Mouse (Mus musculus) WW6 (cell line): Measurements from ENCODE around the gene Mtmr4.
A peak's percentile ranks its signal among the peaks of the same experiment; 100 is the strongest.

Experiments used
- DNase-seq: peaks from one replicate; pipeline ENCODE4 v3.0.0-alpha.2; 2013; ENCODE audit warnings: low read depth, low spot score

Mtmr4 gene

DNA sequence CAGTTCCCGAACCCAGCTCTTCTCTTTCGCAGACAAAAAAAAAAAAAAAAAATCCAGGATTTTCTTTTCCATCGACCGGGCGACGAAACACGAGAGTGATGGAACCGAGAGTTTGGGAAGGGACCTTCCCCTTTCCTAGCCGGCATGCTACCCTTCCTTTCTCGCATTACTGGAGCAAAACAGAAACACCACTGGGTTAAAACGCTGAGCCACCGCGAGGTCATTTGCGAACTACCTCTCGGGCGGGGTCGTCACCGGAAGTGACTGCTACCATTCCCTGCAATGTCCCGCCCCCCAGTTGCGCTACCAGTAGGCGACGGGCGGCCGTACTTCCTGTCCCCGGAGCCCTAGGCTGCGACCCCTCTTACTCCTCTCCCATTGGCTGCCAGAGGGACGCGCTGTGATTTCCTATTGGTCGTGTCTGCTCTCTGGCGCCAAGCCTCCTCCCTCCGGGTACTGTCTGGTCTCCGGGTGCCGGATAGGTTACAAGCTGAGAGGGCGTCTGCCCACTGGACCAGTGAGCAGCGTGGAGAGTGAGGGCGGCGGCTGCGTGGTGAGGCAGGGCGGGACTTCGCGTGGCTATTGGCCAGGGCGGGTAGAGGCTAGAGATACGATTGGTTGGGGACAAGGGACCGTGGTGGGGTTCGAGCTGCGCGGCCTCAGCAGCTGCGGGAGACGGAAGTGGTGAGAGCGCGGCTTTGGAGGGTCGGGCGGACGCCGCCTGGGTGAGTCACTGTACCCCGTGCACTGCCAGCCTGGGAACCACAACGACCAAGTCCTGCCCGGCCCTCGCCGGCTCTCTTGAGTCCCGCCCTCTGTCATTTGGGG is at the start of gene Mtmr4:
TSS of gene Mtmr4 (plus strand) at position 637 of the 828 bp plus-strand sequence.
- peak; percentile 100 for DNase-seq

DNA sequence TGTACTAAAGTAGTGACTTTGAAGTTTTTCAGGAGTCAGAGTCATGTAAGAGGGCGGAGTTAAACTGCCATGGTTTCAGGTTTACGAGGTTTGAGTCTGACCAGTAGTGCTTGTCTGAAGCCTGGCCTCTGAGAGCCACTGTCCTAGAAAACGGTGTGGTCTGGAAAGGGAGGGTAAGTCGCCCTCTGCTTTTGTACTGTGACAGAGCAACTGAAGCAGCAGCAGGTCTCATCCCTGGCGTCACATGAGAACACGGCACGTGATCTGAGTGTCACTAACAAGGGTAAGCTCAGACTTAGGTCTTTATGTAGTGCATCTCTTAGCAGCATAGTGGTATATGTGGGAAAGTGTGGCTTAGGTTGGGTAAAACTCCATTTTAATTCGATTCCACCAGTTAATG is 49.7 kb upstream of the Mtmr4 start:
- no peak for DNase-seq

DNA sequence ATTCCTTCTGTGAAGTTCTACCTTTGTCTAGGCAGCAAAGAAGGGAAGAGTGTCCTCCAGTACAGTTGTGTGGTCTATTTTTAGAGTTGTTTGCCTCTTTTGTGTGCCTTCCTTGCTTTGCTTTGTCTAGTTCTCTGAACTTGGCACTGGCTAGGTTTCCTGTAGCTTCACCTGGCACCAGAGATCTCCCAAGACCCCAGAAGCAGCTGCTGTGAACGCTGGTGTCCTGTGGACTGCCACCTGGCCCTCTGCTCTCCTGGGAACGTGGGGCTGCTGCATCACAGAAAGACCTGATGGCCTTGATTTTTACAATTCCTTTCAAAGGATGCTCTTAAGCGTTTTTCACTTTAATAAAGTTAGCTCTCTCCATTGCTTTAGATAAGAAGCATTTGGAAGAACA is 49.1 kb upstream of the Mtmr4 start:
- no peak for DNase-seq

DNA sequence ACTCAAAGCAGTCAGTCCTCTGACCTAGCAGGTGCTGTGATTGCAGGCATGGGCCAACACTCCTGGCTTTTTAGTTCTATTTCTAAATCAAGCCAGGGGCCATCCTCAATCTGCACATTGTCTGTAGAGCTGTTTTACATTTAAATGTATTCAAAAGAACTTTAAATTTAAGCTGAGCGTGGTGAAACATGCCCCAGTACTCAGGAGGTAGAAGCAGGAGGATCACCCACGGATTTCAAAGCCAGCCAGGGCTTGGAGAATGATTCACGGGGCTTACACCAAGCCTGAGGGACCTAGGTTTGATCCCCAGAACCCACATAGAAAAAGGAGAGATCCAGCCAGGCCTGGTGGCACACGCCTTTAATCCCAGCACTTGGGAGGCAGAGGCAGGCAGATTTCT is 38.6 kb upstream of the Mtmr4 start:
- DNase-seq, result no peak

DNA sequence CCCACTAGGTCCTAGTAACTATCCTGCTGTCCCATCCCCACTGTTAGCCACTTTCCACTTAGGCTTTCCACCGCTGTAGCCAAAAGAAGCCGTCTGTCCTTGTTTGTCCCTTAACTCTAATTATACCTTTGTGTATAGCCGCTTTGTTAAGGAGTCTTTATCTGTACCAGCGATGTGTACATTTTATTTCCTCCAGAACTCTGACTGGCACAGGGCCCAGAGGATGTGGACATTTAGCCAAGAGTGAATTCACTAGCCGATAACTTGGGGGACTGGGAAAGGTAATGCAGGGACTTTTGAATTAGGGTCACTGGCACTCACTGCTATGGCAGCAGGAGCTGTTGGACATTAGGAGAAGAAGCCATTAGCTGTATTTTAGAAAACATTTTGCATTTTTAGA is 37.6 kb upstream of the Mtmr4 start:
- DNase-seq, result no peak

DNA sequence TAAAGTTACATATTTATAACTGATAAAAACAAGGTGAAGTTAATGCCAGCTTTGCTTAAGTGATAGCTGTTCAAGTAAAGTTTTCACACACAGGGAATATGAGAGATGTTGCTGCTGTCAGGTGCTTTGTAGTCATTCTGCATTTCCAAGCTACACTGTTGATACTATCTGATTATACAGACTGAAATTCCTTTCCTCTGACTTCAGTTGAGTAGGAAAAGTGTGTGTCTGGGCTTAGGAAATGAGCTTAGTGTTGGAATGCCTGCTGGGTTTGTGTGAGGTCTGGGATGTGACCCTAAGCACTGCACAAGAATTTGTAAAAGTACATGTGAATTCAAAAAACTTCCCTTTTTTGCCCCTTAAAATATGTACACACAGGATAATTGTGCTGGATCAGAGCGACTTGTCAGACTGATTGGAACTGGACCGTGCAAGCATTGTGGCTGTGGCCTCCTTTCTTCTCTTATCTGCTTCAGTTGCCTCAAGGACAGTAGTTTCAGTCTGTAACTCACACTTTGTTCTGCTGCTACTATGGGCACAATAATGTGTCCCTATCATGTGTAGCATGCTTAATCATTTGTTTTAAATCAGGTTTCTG is 36.8 kb upstream of the Mtmr4 start:
- no peak for DNase-seq

DNA sequence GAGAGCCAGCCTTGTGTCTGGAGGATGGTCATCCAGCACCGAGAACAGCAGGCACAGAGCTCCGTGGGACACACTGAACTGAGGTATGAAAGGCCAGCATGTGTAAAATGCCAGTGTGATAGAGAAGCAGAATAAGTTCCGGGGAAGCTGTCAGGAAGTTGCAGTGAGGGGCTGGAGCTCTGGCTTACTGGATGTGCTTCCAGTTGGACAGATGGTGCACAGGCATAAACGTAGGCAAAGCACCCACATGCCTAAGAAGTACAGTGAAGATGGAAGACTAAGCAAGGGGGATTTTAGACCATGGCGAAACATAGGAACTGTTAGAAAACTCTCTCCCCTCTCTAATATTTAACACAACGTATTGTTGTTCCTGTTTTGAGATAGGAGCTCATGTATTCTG is 30.8 kb upstream of the Mtmr4 start:
- DNase-seq, result no peak

DNA sequence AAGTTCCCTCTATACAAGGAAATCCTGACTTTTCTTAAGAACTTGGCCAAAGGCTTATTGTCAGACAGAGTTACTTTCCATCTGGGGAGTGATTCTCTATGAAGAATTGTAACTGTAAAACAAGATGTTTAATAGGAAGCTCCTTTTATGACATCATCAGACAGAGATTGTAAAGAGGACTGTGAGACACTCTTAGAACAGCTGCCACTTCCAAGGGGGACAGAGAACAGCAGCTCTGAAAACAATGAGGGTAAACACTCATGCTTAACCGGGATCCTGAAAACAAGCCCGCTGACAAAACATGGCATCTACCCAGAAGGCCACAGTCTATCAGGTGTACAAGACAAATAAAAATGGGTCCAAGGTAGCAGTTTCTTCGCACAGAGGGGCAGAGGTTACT is 25.5 kb upstream of the Mtmr4 start, which contains the start of gene Gm11492:
TSS of gene Gm11492 (plus strand) at position 153 of the 400 bp plus-strand sequence.
- DNase-seq, result no peak

DNA sequence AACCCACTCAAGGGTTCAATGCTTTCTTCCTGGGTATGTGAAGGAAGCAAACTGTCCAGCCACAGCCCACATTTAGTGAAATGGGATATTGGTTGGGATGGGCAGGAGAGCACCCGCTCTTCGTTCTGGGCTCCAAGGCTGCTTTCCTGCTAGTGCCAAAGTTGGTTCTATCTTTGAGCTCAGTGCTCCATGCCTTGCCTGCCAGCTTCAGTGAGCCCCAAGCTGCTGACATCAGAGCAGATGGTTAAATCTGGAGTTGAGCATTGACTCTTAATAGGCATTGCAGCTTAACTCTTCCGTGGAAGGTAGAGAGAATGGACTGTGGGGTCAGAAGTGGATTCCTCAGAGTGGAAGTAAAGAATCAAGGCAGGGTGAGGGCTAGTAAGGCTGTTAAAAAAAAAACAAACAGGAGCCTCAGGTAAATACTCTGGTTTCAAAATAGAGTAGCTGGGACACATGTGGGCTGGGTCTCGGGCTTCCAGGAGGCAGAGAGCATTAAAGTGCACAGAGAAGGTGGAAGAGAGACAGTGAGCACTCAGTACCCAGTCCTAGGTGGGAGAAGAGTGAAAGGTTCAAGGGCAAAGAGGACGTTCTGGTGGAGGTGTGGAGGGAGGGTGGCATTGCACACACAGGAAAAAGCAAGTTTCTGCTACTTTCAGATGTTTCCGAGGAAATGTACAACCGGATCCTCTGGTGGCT is 23.6 kb upstream of the Mtmr4 start, which contains the start of gene Sept4:
TSS of gene Sept4 (plus strand) at position 649 of the 699 bp plus-strand sequence.
- DNase-seq, result no peak

DNA sequence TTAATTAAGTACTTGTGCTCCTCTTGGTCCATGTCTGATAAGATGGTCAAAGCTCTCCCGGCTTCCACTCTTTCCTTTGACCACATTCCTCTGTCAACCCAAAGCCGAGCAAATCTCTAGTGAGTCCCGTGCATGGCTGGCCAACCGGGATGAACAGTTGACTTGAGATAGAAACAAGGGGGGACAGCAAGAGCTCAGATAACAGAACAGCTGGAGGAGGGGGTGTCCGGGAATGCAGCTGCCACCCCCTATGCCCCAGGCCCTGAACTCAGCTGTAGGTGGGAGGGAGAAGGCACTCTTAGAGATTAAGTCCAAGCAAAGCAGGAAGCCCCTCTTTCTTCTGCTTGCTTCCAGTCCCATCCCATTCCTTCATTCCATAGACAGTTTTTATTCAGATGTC is 21.2 kb upstream of the Mtmr4 start:
- no peak for DNase-seq

DNA sequence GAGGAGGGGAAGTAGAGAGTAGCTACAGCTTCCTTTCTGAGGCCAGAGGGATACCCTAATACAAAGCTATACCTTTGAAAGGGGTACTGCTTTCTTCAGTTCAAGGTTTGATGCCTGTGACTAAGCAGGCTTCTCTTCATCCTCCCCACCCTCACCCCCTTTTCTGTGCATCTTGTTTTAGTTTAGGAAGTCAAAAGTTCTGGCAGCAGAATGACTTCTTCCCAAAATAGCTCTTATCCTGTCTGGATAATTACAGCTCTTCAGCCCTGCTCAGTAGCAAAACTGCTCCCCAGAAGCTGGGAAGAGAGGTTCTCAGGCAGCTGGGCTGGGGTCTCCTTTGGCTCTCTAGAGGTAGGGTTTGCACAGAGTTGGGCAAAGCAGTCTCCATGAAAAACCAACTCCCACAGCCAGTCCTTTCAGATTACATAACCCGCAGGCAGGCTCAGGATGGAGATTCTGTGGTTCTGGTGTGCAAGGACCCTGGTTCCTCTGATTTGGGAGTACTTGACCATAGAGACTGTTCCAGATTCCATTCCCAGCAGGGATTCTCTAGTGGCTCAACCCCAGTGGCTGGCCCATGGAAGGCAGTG is 20.5 kb upstream of the Mtmr4 start:
- no peak for DNase-seq

DNA sequence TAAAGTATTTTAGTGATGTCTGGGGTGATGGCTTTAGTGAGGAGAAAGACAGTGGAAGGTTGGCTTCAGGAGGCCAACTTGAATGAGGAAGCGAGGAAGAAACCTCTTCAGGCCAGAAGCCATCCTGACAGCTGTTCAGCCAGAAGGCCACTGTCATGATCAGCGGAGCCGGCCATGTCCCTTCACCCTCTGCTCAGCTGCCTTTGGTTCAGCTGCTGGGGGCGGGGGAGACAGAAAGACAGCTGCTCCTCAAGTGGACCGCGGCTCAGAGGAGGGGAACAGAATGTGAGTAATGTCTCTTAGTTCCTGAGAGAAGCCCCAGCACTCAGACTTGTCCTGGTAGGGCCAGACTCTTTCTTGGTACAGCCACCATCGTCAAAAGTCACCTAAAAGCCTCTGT is 18.2 kb upstream of the Mtmr4 start:
- no peak for DNase-seq

DNA sequence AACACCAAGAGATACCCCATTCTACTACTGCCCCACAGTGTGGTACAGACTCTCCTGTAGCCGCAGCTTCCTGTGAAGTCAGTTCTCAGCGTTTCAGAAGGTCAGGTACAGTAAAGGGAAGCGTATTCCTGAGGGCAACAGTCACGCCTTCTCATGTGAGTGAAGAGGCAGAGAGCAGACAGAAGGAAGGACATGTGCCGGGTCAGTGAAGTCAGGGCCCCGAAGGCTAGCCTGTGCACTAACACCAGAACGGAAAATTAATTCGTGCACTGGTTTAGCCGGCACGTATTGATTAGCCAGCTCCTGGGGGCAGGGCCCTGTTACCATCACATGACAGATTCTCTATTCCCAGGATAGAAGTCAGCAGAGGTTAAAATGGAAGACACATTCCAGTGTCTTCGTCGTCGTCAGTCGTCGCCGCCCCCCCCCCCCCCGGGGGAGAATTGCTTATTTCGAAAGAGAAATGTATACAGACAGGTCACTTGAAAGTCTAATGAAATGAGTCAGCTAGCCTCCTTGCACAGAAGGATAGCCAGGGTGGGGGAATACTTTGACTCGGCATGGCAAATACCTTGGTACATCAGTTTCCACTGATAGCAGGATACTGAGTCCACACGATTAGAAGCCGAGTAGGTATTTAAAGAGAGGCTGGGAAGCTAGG is 17.3 kb upstream of the Mtmr4 start:
- no peak for DNase-seq

DNA sequence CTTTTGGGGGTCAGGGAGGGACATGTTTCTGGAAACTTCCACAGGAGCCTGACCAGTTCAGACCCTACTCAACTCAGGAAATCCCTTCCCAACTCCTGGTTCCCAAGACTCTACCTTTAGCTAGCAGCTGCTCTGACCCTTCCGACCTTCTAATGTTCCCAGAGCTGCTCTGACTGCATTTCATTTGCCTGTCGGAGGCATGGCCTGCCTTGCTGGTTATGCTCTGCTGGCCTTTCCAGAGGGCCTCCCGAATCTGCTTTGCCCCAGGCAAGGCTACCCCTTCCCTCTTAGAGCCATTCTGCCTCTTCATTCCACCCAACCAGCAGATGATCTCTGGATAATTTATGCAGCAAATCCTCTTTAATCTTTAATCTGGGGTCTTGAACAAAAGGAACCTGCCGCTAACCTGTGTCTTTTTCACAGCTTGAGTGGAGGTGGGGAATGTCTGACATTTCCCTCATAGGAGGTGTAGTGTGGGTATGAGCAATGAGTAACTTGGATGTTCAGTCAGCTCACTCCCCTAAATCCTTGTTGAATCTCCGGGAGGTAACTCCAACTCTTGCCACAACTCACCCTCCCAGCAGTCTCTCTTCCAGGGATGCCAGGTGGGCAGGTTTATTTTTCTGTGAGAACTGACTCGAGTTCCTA is 14.2 kb upstream of the Mtmr4 start:
- no peak for DNase-seq

DNA sequence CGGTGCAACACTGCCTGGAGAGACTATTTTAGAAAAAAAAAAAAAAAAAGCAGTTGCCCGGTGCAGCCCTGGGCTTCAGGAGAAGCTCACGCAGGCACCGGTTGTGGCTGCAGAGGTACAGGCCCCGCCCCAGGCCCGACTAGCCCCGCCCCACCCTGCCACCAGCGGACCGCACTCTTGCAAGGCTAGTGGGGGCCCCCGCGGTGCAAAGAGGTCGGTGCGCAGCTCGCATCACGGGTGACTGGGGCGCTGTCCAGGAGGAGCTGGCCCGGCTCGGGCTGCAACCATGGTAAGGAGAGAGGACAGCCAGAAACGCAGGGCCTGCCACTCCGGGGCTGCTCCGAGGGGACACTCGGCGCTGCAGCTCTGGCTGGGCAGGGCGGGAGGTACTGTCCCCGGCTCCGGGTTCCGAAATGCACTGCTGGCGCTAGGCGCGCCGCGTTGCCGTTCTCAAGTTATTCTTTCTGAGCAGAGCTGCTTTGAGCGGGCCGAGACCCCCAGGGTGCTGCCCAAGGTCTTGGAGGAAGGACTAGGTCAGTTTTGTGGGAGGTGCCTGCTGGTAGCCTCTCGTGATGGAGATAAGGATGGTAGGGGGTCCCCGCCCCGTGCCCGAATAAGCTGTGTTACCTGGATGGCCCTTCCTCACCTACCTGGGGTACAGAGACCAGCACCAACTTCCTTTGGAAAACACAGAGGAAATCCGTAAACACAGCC is 13.6 kb upstream of the Mtmr4 start:
- DNase-seq, result no peak

DNA sequence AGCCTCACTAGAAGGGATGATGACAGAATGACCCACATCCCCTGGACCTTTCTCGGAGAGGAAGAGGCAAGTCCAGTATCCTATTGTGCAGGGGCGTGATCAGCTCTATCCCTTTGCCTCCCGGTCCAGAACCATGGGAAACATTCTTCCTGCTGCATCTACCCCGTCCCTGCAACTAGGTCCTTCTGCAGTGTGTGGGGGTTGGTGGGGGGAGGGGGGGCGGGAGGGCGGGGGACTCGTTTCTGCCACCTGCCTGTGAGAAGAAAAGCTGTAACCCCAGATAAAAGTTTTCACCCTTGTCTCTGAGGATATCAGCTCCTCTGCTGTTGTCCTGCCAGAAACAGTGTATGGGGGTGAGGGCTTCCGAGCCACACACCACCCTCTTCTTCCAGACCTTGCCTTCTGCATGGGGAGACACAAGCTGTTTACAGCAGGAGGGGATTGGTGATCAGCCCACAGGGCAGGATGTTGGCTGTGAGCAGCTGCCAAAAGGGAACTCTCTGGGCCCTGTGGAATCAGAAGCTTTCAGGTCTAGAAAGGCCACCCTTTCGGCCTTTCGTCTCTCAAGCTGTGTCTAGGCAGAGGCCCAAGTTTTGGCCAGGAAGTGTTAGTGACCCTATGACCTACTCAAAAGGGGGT is 12.9 kb upstream of the Mtmr4 start:
- DNase-seq, result no peak

DNA sequence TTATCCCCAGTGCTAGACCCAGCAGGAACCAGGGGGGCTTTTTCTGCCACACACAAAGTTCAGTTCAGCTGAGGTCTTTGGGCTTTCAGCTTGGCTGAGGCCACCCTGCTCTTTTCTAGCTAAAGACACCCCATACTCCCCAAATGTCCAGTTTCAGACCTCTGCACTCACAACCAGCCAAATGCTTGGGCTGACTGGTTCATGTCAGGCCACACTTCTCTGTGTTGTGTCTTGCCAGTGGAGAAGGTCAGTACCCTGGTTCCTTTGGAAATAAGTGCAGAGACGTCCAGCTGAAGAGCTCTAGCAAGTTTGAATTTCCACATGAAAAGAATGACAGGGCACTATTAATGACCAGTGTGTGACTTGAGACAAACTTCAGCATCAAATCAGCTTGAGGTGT is 12.2 kb upstream of the Mtmr4 start:
- no peak for DNase-seq

DNA sequence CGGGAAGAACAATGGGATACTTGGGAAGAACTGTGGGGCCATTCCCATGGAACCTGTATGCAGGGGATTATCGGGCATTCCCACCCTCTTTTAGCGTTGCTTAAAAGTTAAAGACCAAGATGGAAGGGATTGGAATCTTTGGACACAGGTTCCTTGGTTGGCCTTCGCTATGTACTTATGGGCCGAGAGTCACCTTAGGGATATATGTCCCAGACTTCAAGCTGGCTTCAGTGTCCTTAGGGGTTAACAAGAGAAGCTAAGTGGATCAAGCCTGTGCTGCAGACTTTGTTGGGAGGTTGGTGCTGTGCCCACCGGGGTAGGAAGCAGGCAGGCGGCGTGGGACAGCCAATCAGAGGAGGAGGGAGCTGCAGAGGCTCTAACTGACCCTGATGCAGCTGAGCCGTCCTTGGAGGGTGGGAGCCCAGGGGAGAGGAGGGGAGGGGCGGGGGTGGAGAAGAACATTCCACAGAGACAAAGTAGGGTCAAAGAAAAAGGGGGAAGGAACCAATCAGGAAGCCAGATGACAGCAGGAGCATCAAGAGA is 11.3 kb upstream of the Mtmr4 start:
- no peak for DNase-seq

DNA sequence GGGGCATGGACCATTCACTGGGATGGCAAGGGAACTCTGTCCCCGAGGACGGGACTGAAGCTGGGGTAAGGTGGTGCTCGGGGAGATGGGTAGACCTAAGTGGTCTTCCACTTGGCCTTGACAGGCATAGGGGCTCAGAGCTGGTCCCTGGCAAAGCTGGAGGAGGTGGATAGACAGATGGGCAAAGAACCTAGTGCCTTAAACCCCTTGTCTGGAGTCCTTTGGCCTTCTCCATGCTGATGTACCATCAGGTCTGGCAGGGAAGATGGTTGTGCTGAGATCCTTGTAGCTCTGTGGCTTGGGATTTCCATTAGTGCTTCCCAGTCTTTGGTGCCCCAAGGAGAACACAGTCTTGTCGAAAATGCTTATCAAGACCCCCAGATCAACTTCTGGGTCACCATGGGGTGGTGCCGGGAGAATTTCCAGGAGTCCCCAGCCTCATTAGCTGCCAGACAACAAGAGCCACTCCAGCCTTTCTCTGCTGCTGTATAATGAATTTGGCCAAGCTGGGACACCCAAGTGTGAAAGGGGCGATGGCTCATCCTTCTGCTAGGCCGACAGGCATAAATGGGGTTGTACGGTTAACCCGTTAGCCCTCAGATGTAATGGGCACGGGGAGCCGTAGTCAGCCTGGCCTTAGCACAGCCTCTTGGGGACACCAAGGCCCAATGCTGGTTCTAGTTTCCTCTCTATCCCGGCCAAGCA is 10.6 kb upstream of the Mtmr4 start:
- DNase-seq, result no peak
